Mouse (Mus musculus) kidney, embryonic 16.5 days (tissue): ENCODE measurements around the gene Olig3. TPM values are rescaled to one million over a fixed set of nuclear protein-coding genes. Genes with fewer than 3 reads are reported as not detected.

Experiments used
- ATAC-seq: fragments of 200-750 bp; cut with Nextera tagmentation; 2 replicates; pipeline ENCODE4 v1.8.0; 2017; ENCODE audit warnings: moderate TSS enrichment; ENCODE audit not compliant: low FRiP score, low TSS enrichment
- H3K27ac ChIP-seq: fragments of 300-500 bp; sonication (generic); 2 replicates; pipeline ENCODE4 v1.5.1; 2014; ENCODE audit warnings: low read length
- H3K27me3 ChIP-seq: fragments of 300-500 bp; sonication (generic); 2 replicates; pipeline ENCODE4 v1.6.1; 2014; ENCODE audit warnings: low read length, control low read depth, mixed read lengths; ENCODE audit not compliant: insufficient read depth
- H3K36me3 ChIP-seq: fragments of 300-500 bp; sonication (generic); 2 replicates; pipeline ENCODE4 v1.6.1; 2014; ENCODE audit warnings: low read length, control low read depth, mixed read lengths; ENCODE audit not compliant: insufficient read depth
- H3K4me1 ChIP-seq: fragments of 300-500 bp; sonication (generic); 2 replicates; pipeline ENCODE4 v1.6.1; 2014; ENCODE audit warnings: low read length, control low read depth, mixed read lengths; ENCODE audit not compliant: insufficient read depth
- H3K4me2 ChIP-seq: fragments of 300-500 bp; sonication (generic); replicated peaks from 2 replicates; pipeline ENCODE4 v1.6.1; 2014; ENCODE audit warnings: low read depth, low read length
- H3K4me3 ChIP-seq: fragments of 300-500 bp; sonication (generic); 2 replicates; pipeline ENCODE4 v1.5.1; 2014; ENCODE audit warnings: mild to moderate bottlenecking, low read length
- H3K9ac ChIP-seq: fragments of 300-500 bp; sonication (generic); replicated peaks from 2 replicates; pipeline ENCODE4 v1.6.1; 2014; ENCODE audit warnings: low read length
- H3K9me3 ChIP-seq: fragments of 300-500 bp; sonication (generic); 2 replicates; pipeline ENCODE4 v1.6.1; 2016; ENCODE audit warnings: low read length, control low read depth
- WGBS: fragments of 180-500 bp; shearing (Covaris S2); extraction: QIAGEN DNeasy Blood & Tissue Kit; methylation state at CpG from one replicate; pipeline ENCODE4 v1.1.7; 2014; 5-methylcytosine and 5-hydroxymethylcytosine counted together
- polyA plus RNA-seq: library from polyadenylated mRNA; unstranded; fragments of >200 nt; fragmentation: Nextera tagmentation; extraction: Ambion mirVana; gene quantifications from 2 replicates; pipeline ENCODE4 v1.2.1, GENCODE M21; 2015

The Olig3 gene
- not detected in 2 replicates for polyA plus RNA-seq

- ATAC-seq = no peak
- peak within 1 kb of the TSS; percentile 32; the same call in 1 of the 2 replicates for H3K4me2 ChIP-seq
- H3K36me3 ChIP-seq = no peaks in the 10 kb centered on the region
- no peaks in the 10 kb centered on the region for H3K9me3 ChIP-seq
- peaks cover 4% of the 10 kb centered on the region; the same call in 1 of the 2 replicates for H3K4me1 ChIP-seq
- peak within 1 kb of the TSS; percentile 16 for H3K4me3 ChIP-seq
- peaks cover 97% of the 10 kb centered on the region for H3K27me3 ChIP-seq
- under 1% methylated on average over 9 of the region's 9 CpGs for WGBS
- no peak within 1 kb of the TSS for H3K27ac ChIP-seq
- no peak within 1 kb of the TSS for H3K9ac ChIP-seq
Observed at GRCm38 (mm10) chr10:19356071-19356583, at the start of gene Olig3. Gene Olig3 (plus strand): TSS chr10:19356533.

GRCm38 (mm10) chr10:19309681-19310395, 46.5 kb upstream of the Olig3 start:
- no peaks in the 10 kb centered on the region for H3K27me3 ChIP-seq
- H3K4me2 ChIP-seq = no peak overlapping the region
- no peaks in the 10 kb centered on the region for H3K4me1 ChIP-seq
- H3K9ac ChIP-seq = no peak overlapping the region
- H3K4me3 ChIP-seq = no peak overlapping the region
- no peak overlapping the region for H3K27ac ChIP-seq
- WGBS = 32% methylated on average over 5 of the region's 5 CpGs
- no peaks in the 10 kb centered on the region for H3K9me3 ChIP-seq
- H3K36me3 ChIP-seq = no peaks in the 10 kb centered on the region
- ATAC-seq = no peak

DNA sequence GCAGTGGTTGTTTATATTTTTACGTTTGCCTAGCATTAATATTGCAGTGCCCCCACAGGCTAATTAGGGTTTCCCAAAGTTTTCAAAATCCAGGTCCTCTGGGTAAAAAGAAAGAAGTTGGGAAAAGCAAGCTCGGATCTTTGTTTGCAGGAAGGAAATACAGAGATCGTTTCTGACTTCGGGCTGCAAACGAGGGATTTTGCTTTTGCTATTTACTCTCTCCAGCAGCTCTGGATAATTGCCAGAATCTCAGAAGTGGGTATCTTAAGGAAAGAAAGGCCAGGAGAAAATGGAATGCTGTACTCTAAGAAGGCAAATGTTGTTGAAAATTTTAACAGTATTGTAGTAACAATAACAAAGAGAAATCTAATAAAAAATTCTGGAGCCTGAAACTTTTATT, 45.9 kb upstream of the Olig3 start:
- H3K27me3 ChIP-seq = no peaks in the 10 kb centered on the region
- H3K36me3 ChIP-seq = no peaks in the 10 kb centered on the region
- H3K4me1 ChIP-seq = no peaks in the 10 kb centered on the region
- no peaks in the 10 kb centered on the region for H3K9me3 ChIP-seq
- H3K4me3 ChIP-seq = no peak overlapping the region
- no peak overlapping the region for H3K9ac ChIP-seq
- H3K27ac ChIP-seq = no peak overlapping the region
- 53% methylated on average over 5 of the region's 5 CpGs for WGBS
- no peak for ATAC-seq
- H3K4me2 ChIP-seq = no peak overlapping the region

- 76% methylated on average over 19 of the region's 19 CpGs for WGBS
- no peak overlapping the region for H3K4me2 ChIP-seq
- H3K27me3 ChIP-seq = no peaks in the 10 kb centered on the region
- H3K9ac ChIP-seq = no peak overlapping the region
- no peak for ATAC-seq
- H3K4me3 ChIP-seq = no peak overlapping the region
- H3K9me3 ChIP-seq = no peaks in the 10 kb centered on the region
- H3K4me1 ChIP-seq = no peaks in the 10 kb centered on the region
- no peak overlapping the region for H3K27ac ChIP-seq
- no peaks in the 10 kb centered on the region for H3K36me3 ChIP-seq
Observed at GRCm38 (mm10) chr10:19317962-19318812, 38.1 kb upstream of the Olig3 start.

DNA sequence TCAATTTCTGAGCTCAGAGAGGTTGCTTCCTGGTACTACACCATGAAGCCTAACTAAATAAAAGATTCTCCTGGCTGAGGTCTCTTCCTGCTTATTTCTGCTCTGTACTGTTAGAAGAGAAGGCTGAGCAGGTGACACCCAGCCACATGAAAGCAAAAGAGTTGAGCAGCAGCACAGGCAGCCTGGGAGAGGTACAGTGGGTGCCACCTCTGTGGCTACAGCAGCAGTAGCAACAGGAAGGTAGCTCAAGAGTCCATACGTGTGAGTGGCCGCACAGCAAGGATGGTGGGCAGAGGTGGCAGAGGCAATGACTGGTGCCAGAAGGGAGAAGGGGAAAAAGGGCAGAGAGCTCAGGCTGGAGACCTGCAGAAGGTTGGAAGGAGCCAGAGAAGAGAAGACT, 34.6 kb upstream of the Olig3 start:
- Histone ChIP-seq H3K4me2 (no peak overlapping the region), H3K9ac (no peak overlapping the region), H3K27me3 (no peaks in the 10 kb centered on the region), H3K36me3 (no peaks in the 10 kb centered on the region), H3K4me3 (no peak overlapping the region), H3K27ac (no peak overlapping the region), H3K9me3 (no peaks in the 10 kb centered on the region), H3K4me1 (no peaks in the 10 kb centered on the region)
- 73% methylated on average over 2 of the region's 2 CpGs for WGBS
- no peak for ATAC-seq

DNA sequence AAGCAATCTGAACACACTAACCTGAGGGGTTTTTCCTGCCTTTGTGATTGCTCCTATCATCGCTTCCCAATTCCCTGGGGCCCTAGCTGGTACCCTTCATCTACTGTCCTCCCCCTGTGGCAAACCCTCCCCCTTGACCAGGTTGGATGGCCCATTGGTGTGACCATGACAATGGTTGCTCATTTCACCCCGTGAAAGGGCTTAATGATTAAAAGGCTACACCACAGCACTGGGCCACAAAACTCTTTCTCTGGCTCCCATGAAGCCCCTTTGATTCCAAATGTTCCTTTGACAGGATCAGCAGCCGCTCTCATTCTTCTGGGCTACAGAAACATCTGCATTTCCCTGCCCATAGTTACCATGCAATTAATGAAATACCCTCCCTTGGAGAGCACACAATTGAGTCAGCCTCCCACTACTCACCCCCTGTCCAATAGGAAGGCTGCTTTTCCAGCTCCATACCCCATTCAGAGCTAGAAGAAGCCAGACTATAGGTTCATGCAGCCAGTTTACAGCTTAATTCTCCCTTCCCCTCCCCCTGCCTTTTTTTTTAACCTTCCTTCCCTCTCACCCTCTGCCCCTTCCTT, 27.0 kb upstream of the Olig3 start:
- Histone ChIP-seq H3K4me1 (no peaks in the 10 kb centered on the region), H3K27me3 (no peaks in the 10 kb centered on the region), H3K4me2 (no peak overlapping the region), H3K36me3 (no peaks in the 10 kb centered on the region), H3K9me3 (no peaks in the 10 kb centered on the region), H3K27ac (no peak overlapping the region), H3K4me3 (no peak overlapping the region), H3K9ac (no peak overlapping the region)
- no peak for ATAC-seq
- WGBS = 34% methylated on average over 3 of the region's 3 CpGs

DNA sequence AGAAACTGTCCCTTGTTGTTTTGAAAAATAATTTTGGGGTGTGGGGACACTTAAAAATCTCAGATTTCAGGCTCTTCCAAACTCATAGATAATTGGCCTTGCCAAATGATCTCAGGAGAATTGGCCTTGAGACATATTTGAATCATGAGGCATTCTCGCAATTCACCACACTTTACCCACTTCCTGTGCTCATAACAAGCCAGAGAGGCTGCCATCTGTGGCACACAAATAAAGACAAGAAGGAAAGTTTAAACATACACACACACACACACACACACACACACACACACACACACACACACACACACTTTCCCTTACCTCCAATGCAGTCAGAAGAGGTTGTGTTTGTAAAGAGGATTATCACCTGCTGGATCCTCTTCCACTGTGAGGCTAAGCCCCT, 22.9 kb upstream of the Olig3 start:
- WGBS = 50% methylated on average over 1 of the region's 1 CpGs
- no peak for ATAC-seq
- Histone ChIP-seq H3K9ac (no peak overlapping the region), H3K9me3 (no peaks in the 10 kb centered on the region), H3K4me1 (no peaks in the 10 kb centered on the region), H3K4me3 (no peak overlapping the region), H3K27ac (no peak overlapping the region), H3K4me2 (no peak overlapping the region), H3K36me3 (no peaks in the 10 kb centered on the region), H3K27me3 (peaks cover 6% of the 10 kb centered on the region)

- Histone ChIP-seq H3K4me3 (no peak overlapping the region), H3K27me3 (peaks cover 18% of the 10 kb centered on the region), H3K27ac (no peak overlapping the region), H3K9ac (no peak overlapping the region), H3K36me3 (no peaks in the 10 kb centered on the region), H3K9me3 (no peaks in the 10 kb centered on the region), H3K4me2 (no peak overlapping the region), H3K4me1 (no peaks in the 10 kb centered on the region)
- no peak for ATAC-seq
- 10% methylated on average over 18 of the region's 18 CpGs for WGBS
Observed at GRCm38 (mm10) chr10:19338695-19339630, 17.4 kb upstream of the Olig3 start.

- H3K4me3 ChIP-seq = no peak overlapping the region
- no peaks in the 10 kb centered on the region for H3K4me1 ChIP-seq
- H3K27me3 ChIP-seq = peaks cover 24% of the 10 kb centered on the region
- H3K4me2 ChIP-seq = no peak overlapping the region
- H3K27ac ChIP-seq = no peak overlapping the region
- H3K9me3 ChIP-seq = no peaks in the 10 kb centered on the region
- WGBS = 93% methylated on average over 6 of the region's 6 CpGs
- ATAC-seq = no peak
- no peak overlapping the region for H3K9ac ChIP-seq
- H3K36me3 ChIP-seq = no peaks in the 10 kb centered on the region
Observed at GRCm38 (mm10) chr10:19344039-19344438, 12.3 kb upstream of the Olig3 start.
